Mouse (Mus musculus) cerebral cortex, adult 2 months (tissue): ENCODE measurements around the gene Gnai2.

Experiments used
- WGBS: fragments of 180-500 bp; shearing (Covaris S2); methylation state at CpG from one replicate; pipeline ENCODE4 v1.1.7; 2018; 5-methylcytosine and 5-hydroxymethylcytosine counted together

The Gnai2 gene

GRCm38 (mm10) chr9:107635279-107636028 lies at the start of gene Gnai2:
Gene Gnai2 (minus strand): TSS chr9:107635367.
- 7% methylated on average over 38 of the region's 38 CpGs for WGBS

- WGBS: 89% methylated on average over 20 of the region's 20 CpGs
Observed at GRCm38 (mm10) chr9:107682405-107682804, 47.2 kb upstream of the Gnai2 start.

GRCm38 (mm10) chr9:107679501-107679900 lies 44.3 kb upstream of the Gnai2 start, which contains the start of gene Gnat1:
Gene Gnat1 (minus strand): TSS chr9:107679712.
- 55% methylated on average over 5 of the region's 5 CpGs for WGBS

- WGBS: 97% methylated on average over 2 of the region's 2 CpGs
Observed at GRCm38 (mm10) chr9:107678861-107679260, 43.7 kb upstream of the Gnai2 start.

- 39% methylated on average over 14 of the region's 14 CpGs for WGBS
Observed at GRCm38 (mm10) chr9:107677819-107678526, 42.8 kb upstream of the Gnai2 start.

- WGBS: 16% methylated on average over 17 of the region's 17 CpGs
Observed at GRCm38 (mm10) chr9:107677091-107677784, 42.1 kb upstream of the Gnai2 start.

- WGBS: 1% methylated on average over 25 of the region's 25 CpGs
Observed at GRCm38 (mm10) chr9:107676302-107676701, 41.1 kb upstream of the Gnai2 start.

GRCm38 (mm10) chr9:107675671-107676301 lies 40.6 kb upstream of the Gnai2 start:
- WGBS: 2% methylated on average over 39 of the region's 39 CpGs

GRCm38 (mm10) chr9:107674609-107675429 lies 39.7 kb upstream of the Gnai2 start:
- 86% methylated on average over 9 of the region's 9 CpGs for WGBS

- WGBS: 88% methylated on average over 5 of the region's 5 CpGs
Observed at GRCm38 (mm10) chr9:107670259-107670658, 35.1 kb upstream of the Gnai2 start.

GRCm38 (mm10) chr9:107669480-107669945 lies 34.3 kb upstream of the Gnai2 start, which contains the start of gene Slc38a3:
Gene Slc38a3 (minus strand): TSS chr9:107669530.
- WGBS: 96% methylated on average over 9 of the region's 9 CpGs

GRCm38 (mm10) chr9:107668916-107669315 lies 33.7 kb upstream of the Gnai2 start:
- 94% methylated on average over 3 of the region's 3 CpGs for WGBS

- 63% methylated on average over 8 of the region's 8 CpGs for WGBS
Observed at GRCm38 (mm10) chr9:107668011-107668410, 32.8 kb upstream of the Gnai2 start.

GRCm38 (mm10) chr9:107667219-107667618 lies 32.1 kb upstream of the Gnai2 start:
- under 1% methylated on average over 24 of the region's 24 CpGs for WGBS

- WGBS: 1% methylated on average over 30 of the region's 30 CpGs
Observed at GRCm38 (mm10) chr9:107666751-107667205, 31.6 kb upstream of the Gnai2 start.

- 68% methylated on average over 7 of the region's 7 CpGs for WGBS
Observed at GRCm38 (mm10) chr9:107665308-107665707, 30.1 kb upstream of the Gnai2 start.

- WGBS: 62% methylated on average over 9 of the region's 9 CpGs
Observed at GRCm38 (mm10) chr9:107663525-107663924, 28.4 kb upstream of the Gnai2 start.

- WGBS: 66% methylated on average over 8 of the region's 8 CpGs
Observed at GRCm38 (mm10) chr9:107662342-107662741, 27.2 kb upstream of the Gnai2 start.

- WGBS: 63% methylated on average over 3 of the region's 3 CpGs
Observed at GRCm38 (mm10) chr9:107660777-107661176, 25.6 kb upstream of the Gnai2 start.

- WGBS: 67% methylated on average over 3 of the region's 3 CpGs
Observed at GRCm38 (mm10) chr9:107659961-107660360, 24.8 kb upstream of the Gnai2 start.

GRCm38 (mm10) chr9:107659551-107659950 lies 24.4 kb upstream of the Gnai2 start:
- WGBS: 68% methylated on average over 10 of the region's 10 CpGs
